Mouse (Mus musculus): ENCODE results near the gene Eepd1. TPM values are rescaled to one million over a fixed set of nuclear protein-coding genes. Genes with fewer than 3 reads are reported as not detected.

Eepd1 gene
- total RNA-seq, 2 experiments from 2014 or later, result 0.42 TPM; not detected in 1

- ATAC-seq (replicated peaks; ENCODE audit: low FRiP score, poor library complexity, severe bottlenecking), result no peak
Measured at GRCm38 (mm10) chr9:25487446-25488110, 6.2 kb downstream of the Eepd1 start.

GRCm38 (mm10) chr9:25488581-25488980, 7.2 kb downstream of the Eepd1 start:
- no peak for ATAC-seq (replicated peaks; ENCODE audit: low FRiP score, poor library complexity, severe bottlenecking)

GRCm38 (mm10) chr9:25489221-25489960, 8.0 kb downstream of the Eepd1 start:
- no peak for ATAC-seq (replicated peaks; ENCODE audit: low FRiP score, poor library complexity, severe bottlenecking)

GRCm38 (mm10) chr9:25490278-25491145, 9.2 kb downstream of the Eepd1 start:
- ATAC-seq (replicated peaks; ENCODE audit: low FRiP score, poor library complexity, severe bottlenecking), result no peak

GRCm38 (mm10) chr9:25493918-25494317, 12.6 kb downstream of the Eepd1 start:
- ATAC-seq (replicated peaks; ENCODE audit: low FRiP score, poor library complexity, severe bottlenecking), result no peak

GRCm38 (mm10) chr9:25495601-25496000, 14.3 kb downstream of the Eepd1 start:
- no peak for ATAC-seq (replicated peaks; ENCODE audit: low FRiP score, poor library complexity, severe bottlenecking)

GRCm38 (mm10) chr9:25496196-25496595, 14.8 kb downstream of the Eepd1 start:
- no peak for ATAC-seq (replicated peaks; ENCODE audit: low FRiP score, poor library complexity, severe bottlenecking)

GRCm38 (mm10) chr9:25496703-25497102, 15.4 kb downstream of the Eepd1 start:
- ATAC-seq (replicated peaks; ENCODE audit: low FRiP score, poor library complexity, severe bottlenecking), result no peak

- no peak for ATAC-seq (replicated peaks; ENCODE audit: low FRiP score, poor library complexity, severe bottlenecking)
Measured at GRCm38 (mm10) chr9:25498770-25499169, 17.4 kb downstream of the Eepd1 start.

GRCm38 (mm10) chr9:25499306-25499705, 18.0 kb downstream of the Eepd1 start:
- ATAC-seq (replicated peaks; ENCODE audit: low FRiP score, poor library complexity, severe bottlenecking), result no peak

GRCm38 (mm10) chr9:25500031-25500430, 18.7 kb downstream of the Eepd1 start:
- no peak for ATAC-seq (replicated peaks; ENCODE audit: low FRiP score, poor library complexity, severe bottlenecking)

- no peak for ATAC-seq (replicated peaks; ENCODE audit: low FRiP score, poor library complexity, severe bottlenecking)
Measured at GRCm38 (mm10) chr9:25508825-25509224, 27.5 kb downstream of the Eepd1 start.

GRCm38 (mm10) chr9:25510572-25510971, 29.2 kb downstream of the Eepd1 start:
- no peak for ATAC-seq (replicated peaks; ENCODE audit: low FRiP score, poor library complexity, severe bottlenecking)

- no peak for ATAC-seq (replicated peaks; ENCODE audit: low FRiP score, poor library complexity, severe bottlenecking)
Measured at GRCm38 (mm10) chr9:25513050-25513449, 31.7 kb downstream of the Eepd1 start.

GRCm38 (mm10) chr9:25513556-25513955, 32.2 kb downstream of the Eepd1 start:
- ATAC-seq (replicated peaks; ENCODE audit: low FRiP score, poor library complexity, severe bottlenecking), result no peak

GRCm38 (mm10) chr9:25516640-25517039, 35.3 kb downstream of the Eepd1 start:
- ATAC-seq (replicated peaks; ENCODE audit: low FRiP score, poor library complexity, severe bottlenecking), result no peak

GRCm38 (mm10) chr9:25517982-25518381, 36.6 kb downstream of the Eepd1 start:
- ATAC-seq (replicated peaks; ENCODE audit: low FRiP score, poor library complexity, severe bottlenecking), result no peak

GRCm38 (mm10) chr9:25519193-25519592, 37.8 kb downstream of the Eepd1 start:
- no peak for ATAC-seq (replicated peaks; ENCODE audit: low FRiP score, poor library complexity, severe bottlenecking)

GRCm38 (mm10) chr9:25520826-25521225, 39.5 kb downstream of the Eepd1 start:
- ATAC-seq (replicated peaks; ENCODE audit: low FRiP score, poor library complexity, severe bottlenecking), result no peak

GRCm38 (mm10) chr9:25521825-25522224, 40.5 kb downstream of the Eepd1 start:
- no peak for ATAC-seq (replicated peaks; ENCODE audit: low FRiP score, poor library complexity, severe bottlenecking)

Data from erythroid progenitor cell, adult 5-6 weeks (primary cell).